Mouse (Mus musculus): ENCODE data around the gene Tmub2. TPM values are rescaled to one million over a fixed set of nuclear protein-coding genes. Genes with fewer than 3 reads are reported as not detected.
"Not testable (repeated sequence)": the region's sequence is repeated elsewhere in the genome, so short reads cannot be mapped to it uniquely, and the experiment has no call there.

Gene Tmub2
- polyA plus RNA-seq, 1 experiment from 2014 or later, result 41.6 TPM

DNA sequence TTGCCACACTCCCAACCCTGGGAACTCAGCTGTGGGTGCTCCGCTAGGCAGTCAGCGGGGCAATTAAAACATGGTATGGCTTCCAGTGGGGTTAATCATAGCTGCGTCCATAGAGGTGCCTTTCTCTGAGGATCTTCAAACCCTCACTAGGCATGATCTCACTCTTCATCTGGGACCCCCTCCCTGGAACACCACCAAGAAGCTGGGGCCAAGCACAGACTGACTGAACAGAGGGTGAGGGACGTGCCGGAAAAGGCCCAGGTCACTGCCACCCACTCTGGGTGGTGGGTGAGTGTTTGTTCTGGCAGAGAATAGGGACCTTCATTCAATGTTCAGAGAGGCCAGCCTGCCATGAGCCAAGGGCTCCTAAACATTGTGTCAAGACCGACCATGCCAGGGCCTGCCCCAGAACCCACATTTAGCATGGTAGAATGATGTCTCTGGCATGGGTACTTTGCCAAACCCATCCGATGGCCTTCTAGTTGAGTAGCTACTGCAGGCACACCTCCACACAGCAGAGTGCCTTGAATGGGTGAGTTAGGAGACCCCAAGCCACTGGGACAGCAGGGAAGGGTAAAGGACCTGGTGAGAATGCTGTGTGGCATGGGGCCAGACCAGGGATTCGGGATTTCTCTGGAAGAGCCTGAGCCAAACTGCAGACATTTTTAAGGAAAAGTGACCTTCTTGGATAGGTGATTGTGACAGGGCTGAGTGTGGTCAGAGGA lies 17.9 kb upstream of the Tmub2 start:
- no peak for DNase-seq (ENCODE audit: low spot score)
- H3K4me3 ChIP-seq (ENCODE audit: low read depth, low read length), result no peak overlapping the region
- peaks cover 2% of the 10 kb centered on the region; the same call in 1 of the 2 replicates for H3K4me1 ChIP-seq (replicated peaks; ENCODE audit: control insufficient read depth, insufficient read depth, low read length)
- peaks cover 5% of the 10 kb centered on the region for H3K36me3 ChIP-seq (ENCODE audit: control insufficient read depth, insufficient read depth, low read length)
- no peak for ATAC-seq (replicated peaks; ENCODE audit: low FRiP score)
- no peak overlapping the region for H3K27ac ChIP-seq (ENCODE audit: low read depth, low read length)
- 0 out of 2 replicates have a peak overlapping the region, but pooled peaks have one; percentile 12 for H3K4me2 ChIP-seq
- WGBS, result 90% methylated on average over 8 of the region's 8 CpGs
- H3K9ac ChIP-seq (ENCODE audit: low read depth, low read length), result no peak overlapping the region
- H3K27me3 ChIP-seq (replicated peaks; ENCODE audit: control insufficient read depth, insufficient read depth, low read length), result no peaks in the 10 kb centered on the region
- H3K9me3 ChIP-seq (ENCODE audit: control insufficient read depth, low read length), result no peaks in the 10 kb centered on the region

GRCm38 (mm10) chr11:102267480-102267879 lies 17.3 kb upstream of the Tmub2 start:
- no peaks in the 10 kb centered on the region for H3K27me3 ChIP-seq (replicated peaks; ENCODE audit: control insufficient read depth, insufficient read depth, low read length)
- peaks cover 2% of the 10 kb centered on the region; the same call in 1 of the 2 replicates for H3K4me1 ChIP-seq (replicated peaks; ENCODE audit: control insufficient read depth, insufficient read depth, low read length)
- 0 out of 2 replicates have a peak overlapping the region, but pooled peaks have one; percentile 12 for H3K4me2 ChIP-seq
- DNase-seq (ENCODE audit: low spot score) (peak; percentile 67), ATAC-seq (replicated peaks; ENCODE audit: low FRiP score) (peak; percentile 49; the same call in 1 of the 2 replicates)
- no peak overlapping the region for H3K27ac ChIP-seq (ENCODE audit: low read depth, low read length)
- H3K36me3 ChIP-seq (ENCODE audit: control insufficient read depth, insufficient read depth, low read length), result peaks cover 5% of the 10 kb centered on the region; the same call in 1 of the 2 replicates
- 7% methylated on average over 11 of the region's 11 CpGs for WGBS
- no peak overlapping the region for H3K4me3 ChIP-seq (ENCODE audit: low read depth, low read length)
- no peaks in the 10 kb centered on the region for H3K9me3 ChIP-seq (ENCODE audit: control insufficient read depth, low read length)
- H3K9ac ChIP-seq (ENCODE audit: low read depth, low read length), result no peak overlapping the region

DNA sequence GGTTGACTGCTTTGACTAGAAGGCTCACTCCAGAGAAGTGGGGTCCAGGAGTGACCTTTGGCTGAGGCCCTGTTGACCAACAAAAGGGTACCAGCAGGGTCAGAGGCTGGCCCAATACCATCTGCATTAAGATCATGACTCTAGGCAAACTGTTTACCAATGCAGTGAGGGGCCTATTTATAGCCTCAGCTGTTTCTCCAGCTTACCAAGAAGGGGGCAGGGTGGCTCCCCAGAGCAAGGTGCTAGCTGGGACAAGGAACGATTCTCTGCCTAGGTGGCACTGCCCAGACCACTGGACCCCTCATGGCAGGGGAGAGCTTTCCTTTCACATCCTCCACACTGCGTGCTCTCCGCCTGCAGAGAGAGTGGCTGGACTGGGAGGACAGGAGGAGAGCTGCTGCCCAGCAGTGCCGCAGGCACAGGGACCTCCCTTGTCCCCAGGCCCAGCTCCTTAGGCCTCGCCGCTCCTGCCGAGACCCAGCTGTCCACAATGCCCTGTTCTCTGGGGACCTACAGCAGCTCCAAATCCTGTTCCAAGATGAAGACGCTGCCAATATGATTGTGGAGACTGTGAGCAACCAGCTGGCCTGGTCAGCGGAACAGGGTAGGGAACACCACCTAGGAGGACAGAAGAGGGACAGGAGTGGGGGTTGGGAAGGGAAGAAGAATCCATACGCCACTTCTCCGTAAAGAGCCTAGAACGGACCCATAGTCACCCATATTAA lies 16.0 kb upstream of the Tmub2 start, which contains the start of gene Asb16:
Gene Asb16 (plus strand): TSS at position 224 of the 725 bp plus-strand sequence.
- ATAC-seq (replicated peaks; ENCODE audit: low FRiP score), result no peak

GRCm38 (mm10) chr11:102276411-102276915 lies 8.3 kb upstream of the Tmub2 start:
- peak overlapping the region; percentile 87 for H3K4me2 ChIP-seq
- no peaks in the 10 kb centered on the region for H3K27me3 ChIP-seq (replicated peaks; ENCODE audit: control insufficient read depth, insufficient read depth, low read length)
- 3% methylated on average over 33 of the region's 33 CpGs for WGBS
- peaks cover 11% of the 10 kb centered on the region for H3K4me1 ChIP-seq (replicated peaks; ENCODE audit: control insufficient read depth, insufficient read depth, low read length)
- H3K9ac ChIP-seq (ENCODE audit: low read depth, low read length), result peak overlapping the region; percentile 71
- H3K36me3 ChIP-seq (ENCODE audit: control insufficient read depth, insufficient read depth, low read length), result no peaks in the 10 kb centered on the region
- DNase-seq (ENCODE audit: low spot score) (peak; percentile 70), ATAC-seq (replicated peaks; ENCODE audit: low FRiP score) (peak; percentile 68)
- no peaks in the 10 kb centered on the region for H3K9me3 ChIP-seq (ENCODE audit: control insufficient read depth, low read length)
- peak overlapping the region; percentile 52 for H3K4me3 ChIP-seq (ENCODE audit: low read depth, low read length)
- H3K27ac ChIP-seq (ENCODE audit: low read depth, low read length), result no peak overlapping the region; the same call in 1 of the 2 replicates

More for the DNA sequence above, 16.0 kb upstream of the Tmub2 start, which contains the start of gene Asb16:
- Histone ChIP-seq H3K9me3 (ENCODE audit: control insufficient read depth, low read length) (no peaks in the 10 kb centered on the region), H3K4me2 (no peak within 1 kb of the TSS), H3K9ac (ENCODE audit: low read depth, low read length) (no peak within 1 kb of the TSS), H3K4me3 (ENCODE audit: low read depth, low read length) (no peak within 1 kb of the TSS), H3K36me3 (ENCODE audit: control insufficient read depth, insufficient read depth, low read length) (peaks cover 5% of the 10 kb centered on the region; the same call in 1 of the 2 replicates), H3K27me3 (replicated peaks; ENCODE audit: control insufficient read depth, insufficient read depth, low read length) (no peaks in the 10 kb centered on the region), H3K27ac (ENCODE audit: low read depth, low read length) (no peak within 1 kb of the TSS), H3K4me1 (replicated peaks; ENCODE audit: control insufficient read depth, insufficient read depth, low read length) (peaks cover 2% of the 10 kb centered on the region; the same call in 1 of the 2 replicates)
- 83% methylated on average over 12 of the region's 12 CpGs for WGBS
- DNase-seq (ENCODE audit: low spot score), result no peak

- ATAC-seq (replicated peaks; ENCODE audit: low FRiP score) (no peak), DNase-seq (ENCODE audit: low spot score) (no peak)
- WGBS, result 79% methylated on average over 10 of the region's 12 CpGs
- Histone ChIP-seq H3K9me3 (ENCODE audit: control insufficient read depth, low read length) (no peaks in the 10 kb centered on the region), H3K27me3 (replicated peaks; ENCODE audit: control insufficient read depth, insufficient read depth, low read length) (no peaks in the 10 kb centered on the region), H3K4me2 (no peak overlapping the region), H3K4me3 (ENCODE audit: low read depth, low read length) (no peak overlapping the region), H3K36me3 (ENCODE audit: control insufficient read depth, insufficient read depth, low read length) (no peaks in the 10 kb centered on the region), H3K27ac (ENCODE audit: low read depth, low read length) (no peak overlapping the region), H3K9ac (ENCODE audit: low read depth, low read length) (no peak overlapping the region), H3K4me1 (replicated peaks; ENCODE audit: control insufficient read depth, insufficient read depth, low read length) (peaks cover 11% of the 10 kb centered on the region)
Observed at GRCm38 (mm10) chr11:102277754-102278153, 7.0 kb upstream of the Tmub2 start.

DNA sequence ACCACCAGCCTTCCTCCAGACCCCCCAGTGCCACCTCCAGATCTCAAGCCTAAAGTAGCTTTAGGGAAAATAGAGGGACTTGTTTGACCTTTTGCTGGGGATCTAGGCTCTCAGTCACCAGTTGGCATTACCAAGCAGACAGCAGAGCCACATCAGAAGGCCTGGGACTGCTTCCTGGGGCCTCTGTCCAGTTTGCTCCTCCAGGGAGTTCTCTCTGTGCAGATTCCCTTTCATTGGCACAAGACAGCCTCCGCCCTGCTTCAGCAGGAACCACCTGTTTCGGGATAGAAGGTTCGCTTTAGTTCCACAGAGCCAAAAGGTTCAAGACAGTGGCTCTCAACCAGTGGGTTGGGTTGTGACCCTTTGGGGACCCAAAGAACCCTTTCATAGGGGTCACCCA lies 5.1 kb upstream of the Tmub2 start:
- Histone ChIP-seq H3K36me3 (ENCODE audit: control insufficient read depth, insufficient read depth, low read length) (no peaks in the 10 kb centered on the region), H3K9me3 (ENCODE audit: control insufficient read depth, low read length) (no peaks in the 10 kb centered on the region), H3K4me2 (no peak overlapping the region), H3K27me3 (replicated peaks; ENCODE audit: control insufficient read depth, insufficient read depth, low read length) (no peaks in the 10 kb centered on the region), H3K4me1 (replicated peaks; ENCODE audit: control insufficient read depth, insufficient read depth, low read length) (peaks cover 11% of the 10 kb centered on the region), H3K9ac (ENCODE audit: low read depth, low read length) (no peak overlapping the region), H3K4me3 (ENCODE audit: low read depth, low read length) (no peak overlapping the region), H3K27ac (ENCODE audit: low read depth, low read length) (no peak overlapping the region)
- no peak for ATAC-seq (replicated peaks; ENCODE audit: low FRiP score)
- 87% methylated on average over 3 of the region's 3 CpGs for WGBS
- DNase-seq (ENCODE audit: low spot score), result no peak

DNA sequence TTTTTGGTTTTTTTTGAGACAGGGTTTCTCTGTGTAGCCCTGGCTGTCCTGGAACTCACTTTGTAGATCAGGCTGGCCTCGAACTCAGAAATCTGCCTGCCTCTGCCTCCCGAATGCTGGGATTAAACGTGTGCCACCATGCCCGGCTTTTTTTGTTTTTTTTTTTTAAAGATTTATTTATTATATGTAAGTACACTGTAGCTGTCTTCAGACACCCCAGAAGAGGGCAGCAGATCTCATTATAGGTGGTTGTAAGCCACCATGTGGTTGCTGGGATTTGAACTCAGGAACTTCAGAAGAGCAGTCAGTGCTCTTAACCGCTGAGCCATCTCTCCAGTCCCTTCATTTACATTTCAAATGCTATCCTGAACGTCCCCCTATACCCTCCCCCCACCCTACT lies 4.5 kb upstream of the Tmub2 start:
- DNase-seq (ENCODE audit: low spot score); H3K4me2 ChIP-seq; H3K9me3 ChIP-seq (ENCODE audit: control insufficient read depth, low read length); ATAC-seq (replicated peaks; ENCODE audit: low FRiP score); H3K9ac ChIP-seq (ENCODE audit: low read depth, low read length); H3K4me3 ChIP-seq (ENCODE audit: low read depth, low read length); H3K27ac ChIP-seq (ENCODE audit: low read depth, low read length); H3K36me3 ChIP-seq (ENCODE audit: control insufficient read depth, insufficient read depth, low read length); H3K27me3 ChIP-seq (replicated peaks; ENCODE audit: control insufficient read depth, insufficient read depth, low read length): not testable (repeated sequence)
- WGBS, result 66% methylated on average over 6 of the region's 6 CpGs
- H3K4me1 ChIP-seq (replicated peaks; ENCODE audit: control insufficient read depth, insufficient read depth, low read length), result peaks cover 11% of the 10 kb centered on the region

DNA sequence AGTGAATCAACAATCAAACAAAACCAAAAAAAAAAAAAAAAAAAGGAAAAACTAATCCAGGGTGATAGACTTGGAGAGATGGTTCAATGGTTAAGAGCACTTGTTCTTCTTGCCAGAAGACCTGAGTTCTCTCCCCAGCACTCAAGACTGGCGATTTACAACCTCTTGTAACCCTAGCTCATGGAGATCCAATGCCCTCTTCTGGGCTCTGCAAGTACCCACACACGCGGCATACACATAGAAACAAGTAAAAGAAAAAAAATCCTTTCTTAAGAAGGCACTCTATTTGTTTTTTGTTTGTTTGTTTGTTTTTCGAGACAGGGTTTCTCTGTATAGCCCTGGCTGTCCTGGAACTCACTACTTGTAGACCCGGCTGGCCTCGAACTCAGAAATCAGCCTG lies 809 bp upstream of the Tmub2 start:
- H3K4me1 ChIP-seq (replicated peaks; ENCODE audit: control insufficient read depth, insufficient read depth, low read length), result peaks cover 12% of the 10 kb centered on the region
- no peak overlapping the region for H3K9ac ChIP-seq (ENCODE audit: low read depth, low read length)
- peak overlapping the region; percentile 52 for H3K4me2 ChIP-seq
- no peak overlapping the region; the same call in 1 of the 2 replicates for H3K27ac ChIP-seq (ENCODE audit: low read depth, low read length)
- ATAC-seq (replicated peaks; ENCODE audit: low FRiP score) (no peak), DNase-seq (ENCODE audit: low spot score) (no peak)
- H3K27me3 ChIP-seq (replicated peaks; ENCODE audit: control insufficient read depth, insufficient read depth, low read length), result no peaks in the 10 kb centered on the region
- peaks cover 12% of the 10 kb centered on the region for H3K36me3 ChIP-seq (ENCODE audit: control insufficient read depth, insufficient read depth, low read length)
- 75% methylated on average over 6 of the region's 6 CpGs for WGBS
- H3K4me3 ChIP-seq (ENCODE audit: low read depth, low read length), result peak overlapping the region; percentile 65
- no peaks in the 10 kb centered on the region for H3K9me3 ChIP-seq (ENCODE audit: control insufficient read depth, low read length)

Data from liver, embryonic 11.5 days (tissue).